Mouse (Mus musculus) heart, embryonic 12.5 days (tissue): ENCODE data around the gene Cmpk1. TPM values are rescaled to one million over a fixed set of nuclear protein-coding genes. Genes with fewer than 3 reads are reported as not detected.
A peak's percentile ranks its signal among the peaks of the same experiment; 100 is the strongest.

Source experiments
- ATAC-seq: fragments of 200-750 bp; cut with Nextera tagmentation; 2 replicates; pipeline ENCODE4 v1.8.0; 2017; ENCODE audit warnings: moderate TSS enrichment, moderate library complexity; ENCODE audit not compliant: insufficient number of reproducible peaks, low FRiP score
- H3K27ac ChIP-seq: fragments of 300-500 bp; sonication (generic); 2 replicates; pipeline ENCODE4 v1.5.1; 2016; ENCODE audit warnings: mild to moderate bottlenecking, moderate library complexity; ENCODE audit not compliant: poor library complexity, severe bottlenecking
- H3K27me3 ChIP-seq: fragments of 300-500 bp; sonication (generic); replicated peaks from 2 replicates; pipeline ENCODE4 v1.6.1; 2016; ENCODE audit warnings: mild to moderate bottlenecking, moderate library complexity
- H3K36me3 ChIP-seq: fragments of 300-500 bp; sonication (generic); 2 replicates; pipeline ENCODE4 v1.6.1; 2016; ENCODE audit warnings: mild to moderate bottlenecking, moderate library complexity
- H3K4me1 ChIP-seq: fragments of 300-500 bp; sonication (generic); replicated peaks from 2 replicates; pipeline ENCODE4 v1.6.1; 2016; ENCODE audit warnings: mild to moderate bottlenecking
- H3K4me2 ChIP-seq: fragments of 300-500 bp; sonication (generic); 2 replicates; pipeline ENCODE4 v1.6.1; 2016; ENCODE audit warnings: mild to moderate bottlenecking, moderate library complexity
- H3K4me3 ChIP-seq: fragments of 300-500 bp; sonication (generic); 2 replicates; pipeline ENCODE4 v1.5.1; 2016; ENCODE audit warnings: mild to moderate bottlenecking
- H3K9ac ChIP-seq: fragments of 300-500 bp; sonication (generic); 2 replicates; pipeline ENCODE4 v1.6.1; 2016; ENCODE audit warnings: mild to moderate bottlenecking, moderate library complexity
- H3K9me3 ChIP-seq: fragments of 300-500 bp; sonication (generic); replicated peaks from 2 replicates; pipeline ENCODE4 v1.6.1; 2016; ENCODE audit warnings: mild to moderate bottlenecking, moderate library complexity
- WGBS: fragments of 180-500 bp; shearing (Covaris S2); methylation state at CpG from one replicate; pipeline ENCODE4 v1.1.7; 2016; 5-methylcytosine and 5-hydroxymethylcytosine counted together
- polyA plus RNA-seq: library from polyadenylated mRNA; unstranded; fragments of >200 nt; fragmentation: Nextera tagmentation; extraction: Ambion mirVana; gene quantifications from 2 replicates; pipeline ENCODE4 v1.2.1, GENCODE M21; 2016

The Cmpk1 gene
- polyA plus RNA-seq: 66.3 and 70.7 TPM in 2 replicates

- no peaks in the 10 kb centered on the region for H3K27me3 ChIP-seq
- peak within 1 kb of the TSS; percentile 100 for H3K27ac ChIP-seq
- under 1% methylated on average over 91 of the region's 93 CpGs for WGBS
- H3K4me3 ChIP-seq: peak within 1 kb of the TSS; percentile 97
- no peaks in the 10 kb centered on the region for H3K9me3 ChIP-seq
- H3K4me2 ChIP-seq: peak within 1 kb of the TSS; percentile 75
- peaks cover 6% of the 10 kb centered on the region for H3K4me1 ChIP-seq
- peak; percentile 95 for ATAC-seq
- peak within 1 kb of the TSS; percentile 96 for H3K9ac ChIP-seq
- H3K36me3 ChIP-seq: no peaks in the 10 kb centered on the region
Observed at GRCm38 (mm10) chr4:114986591-114987432, at the start of gene Cmpk1. Gene Cmpk1, minus strand, starts transcription at chr4:114987241.

- no peak for ATAC-seq
- H3K36me3 ChIP-seq: peaks cover 50% of the 10 kb centered on the region
Observed at GRCm38 (mm10) chr4:115035043-115035442, 48.0 kb upstream of the Cmpk1 start.

GRCm38 (mm10) chr4:115019997-115020396 lies 33.0 kb upstream of the Cmpk1 start:
- Histone ChIP-seq H3K9me3 (no peaks in the 10 kb centered on the region), H3K9ac (no peak overlapping the region), H3K4me1 (no peaks in the 10 kb centered on the region), H3K4me3 (no peak overlapping the region), H3K27me3 (no peaks in the 10 kb centered on the region), H3K27ac (no peak overlapping the region), H3K36me3 (peaks cover 68% of the 10 kb centered on the region), H3K4me2 (no peak overlapping the region)
- 93% methylated on average over 3 of the region's 3 CpGs for WGBS
- ATAC-seq: no peak

More at GRCm38 (mm10) chr4:115035043-115035442, 48.0 kb upstream of the Cmpk1 start:
- WGBS: 80% methylated on average over 6 of the region's 6 CpGs
- Histone ChIP-seq H3K27me3 (no peaks in the 10 kb centered on the region), H3K4me3 (no peak overlapping the region), H3K27ac (no peak overlapping the region), H3K9me3 (no peaks in the 10 kb centered on the region), H3K9ac (no peak overlapping the region), H3K4me2 (no peak overlapping the region), H3K4me1 (no peaks in the 10 kb centered on the region)

GRCm38 (mm10) chr4:115014276-115014675 lies 27.2 kb upstream of the Cmpk1 start:
- Histone ChIP-seq H3K4me2 (no peak overlapping the region), H3K9ac (no peak overlapping the region), H3K4me1 (no peaks in the 10 kb centered on the region), H3K9me3 (no peaks in the 10 kb centered on the region), H3K27me3 (no peaks in the 10 kb centered on the region), H3K27ac (no peak overlapping the region), H3K36me3 (peaks cover 71% of the 10 kb centered on the region), H3K4me3 (no peak overlapping the region)
- 80% methylated on average over 3 of the region's 3 CpGs for WGBS
- no peak for ATAC-seq

GRCm38 (mm10) chr4:115000429-115000795 lies 13.4 kb upstream of the Cmpk1 start:
- Histone ChIP-seq H3K36me3 (peaks cover 19% of the 10 kb centered on the region), H3K9ac (peak overlapping the region; percentile 77), H3K27ac (peak overlapping the region; percentile 78), H3K4me2 (peak overlapping the region; percentile 87), H3K9me3 (no peaks in the 10 kb centered on the region), H3K27me3 (no peaks in the 10 kb centered on the region), H3K4me3 (peak overlapping the region; percentile 73), H3K4me1 (peaks cover 16% of the 10 kb centered on the region)
- ATAC-seq: peak; percentile 43
- WGBS: under 1% methylated on average over 8 of the region's 8 CpGs

- Histone ChIP-seq H3K36me3 (peaks cover 15% of the 10 kb centered on the region), H3K27me3 (no peaks in the 10 kb centered on the region), H3K4me2 (peak within 1 kb of the TSS; percentile 87), H3K9me3 (no peaks in the 10 kb centered on the region), H3K4me1 (peaks cover 16% of the 10 kb centered on the region), H3K4me3 (peak within 1 kb of the TSS; percentile 73), H3K27ac (peak within 1 kb of the TSS; percentile 95), H3K9ac (peak within 1 kb of the TSS; percentile 77)
- under 1% methylated on average over 52 of the region's 52 CpGs for WGBS
- peak; percentile 100 for ATAC-seq
Observed at GRCm38 (mm10) chr4:114999773-115000428, 12.9 kb upstream of the Cmpk1 start, which contains the start of gene Stil. Gene Stil, plus strand, starts transcription at chr4:115000159.

- Histone ChIP-seq H3K4me1 (peaks cover 16% of the 10 kb centered on the region), H3K9me3 (no peaks in the 10 kb centered on the region), H3K27me3 (no peaks in the 10 kb centered on the region), H3K36me3 (peaks cover 14% of the 10 kb centered on the region), H3K4me2 (peak overlapping the region; percentile 87), H3K9ac (peak overlapping the region; percentile 73), H3K27ac (peak overlapping the region; percentile 95), H3K4me3 (peak overlapping the region; percentile 73)
- ATAC-seq: peak; percentile 10
- WGBS: 9% methylated on average over 9 of the region's 9 CpGs
Observed at GRCm38 (mm10) chr4:114999445-114999772, 12.4 kb upstream of the Cmpk1 start.

- H3K9me3 ChIP-seq: no peaks in the 10 kb centered on the region
- H3K4me3 ChIP-seq: no peak overlapping the region
- H3K27ac ChIP-seq: no peak overlapping the region
- no peak for ATAC-seq
- H3K9ac ChIP-seq: no peak overlapping the region
- WGBS: 40% methylated on average over 3 of the region's 3 CpGs
- H3K4me1 ChIP-seq: peaks cover 14% of the 10 kb centered on the region
- H3K27me3 ChIP-seq: peaks cover 5% of the 10 kb centered on the region
- H3K4me2 ChIP-seq: no peak overlapping the region
- no peaks in the 10 kb centered on the region for H3K36me3 ChIP-seq
Observed at GRCm38 (mm10) chr4:114997051-114997450, 10.0 kb upstream of the Cmpk1 start.

GRCm38 (mm10) chr4:114994218-114994617 lies 7.2 kb upstream of the Cmpk1 start:
- Histone ChIP-seq H3K36me3 (no peaks in the 10 kb centered on the region), H3K9ac (no peak overlapping the region), H3K9me3 (no peaks in the 10 kb centered on the region), H3K27me3 (peaks cover 5% of the 10 kb centered on the region), H3K4me3 (no peak overlapping the region), H3K4me2 (no peak overlapping the region), H3K27ac (no peak overlapping the region), H3K4me1 (no peaks in the 10 kb centered on the region)
- no peak for ATAC-seq
- WGBS: 89% methylated on average over 3 of the region's 3 CpGs

GRCm38 (mm10) chr4:114986211-114986590 lies 840 bp downstream of the Cmpk1 start:
- peaks cover 6% of the 10 kb centered on the region for H3K4me1 ChIP-seq
- peak overlapping the region; percentile 75 for H3K4me2 ChIP-seq
- H3K4me3 ChIP-seq: peak overlapping the region; percentile 97
- H3K27ac ChIP-seq: peak overlapping the region; percentile 100
- peak; percentile 31; the same call in 1 of the 2 replicates for ATAC-seq
- 3% methylated on average over 8 of the region's 8 CpGs for WGBS
- peak overlapping the region; percentile 96 for H3K9ac ChIP-seq
- no peaks in the 10 kb centered on the region for H3K36me3 ChIP-seq
- H3K27me3 ChIP-seq: no peaks in the 10 kb centered on the region
- H3K9me3 ChIP-seq: no peaks in the 10 kb centered on the region

- H3K9ac ChIP-seq: no peak overlapping the region
- H3K9me3 ChIP-seq: no peaks in the 10 kb centered on the region
- WGBS: 81% methylated on average over 1 of the region's 1 CpGs
- ATAC-seq: no peak
- no peaks in the 10 kb centered on the region for H3K36me3 ChIP-seq
- no peak overlapping the region for H3K4me2 ChIP-seq
- H3K27ac ChIP-seq: no peak overlapping the region
- H3K27me3 ChIP-seq: no peaks in the 10 kb centered on the region
- no peak overlapping the region for H3K4me3 ChIP-seq
- H3K4me1 ChIP-seq: peaks cover 9% of the 10 kb centered on the region
Observed at GRCm38 (mm10) chr4:114983020-114983419, 4.0 kb downstream of the Cmpk1 start.
